Mouse (Mus musculus) MEL-GATA-1-ER (cell line): ENCODE measurements at regions not wholly inside any gene's neighbourhood (a gene's known extent, or its start where the extent isn't known, plus 50 kb on each side); places are given as distances from the start of the nearest gene placed in this dataset.
"Not testable (repeated sequence)": the region's sequence is repeated elsewhere in the genome, so short reads cannot be mapped to it uniquely, and the experiment has no call there.

Experiments used
- DNase-seq: peaks from one replicate; pipeline ENCODE4 v3.0.0-alpha.2; 2012; ENCODE audit warnings: low read depth; ENCODE audit errors: extremely low read depth

GRCm38 (mm10) chr4:7948020-7948419 lies 290.8 kb downstream of the Car8 start:
- no peak for DNase-seq

DNA sequence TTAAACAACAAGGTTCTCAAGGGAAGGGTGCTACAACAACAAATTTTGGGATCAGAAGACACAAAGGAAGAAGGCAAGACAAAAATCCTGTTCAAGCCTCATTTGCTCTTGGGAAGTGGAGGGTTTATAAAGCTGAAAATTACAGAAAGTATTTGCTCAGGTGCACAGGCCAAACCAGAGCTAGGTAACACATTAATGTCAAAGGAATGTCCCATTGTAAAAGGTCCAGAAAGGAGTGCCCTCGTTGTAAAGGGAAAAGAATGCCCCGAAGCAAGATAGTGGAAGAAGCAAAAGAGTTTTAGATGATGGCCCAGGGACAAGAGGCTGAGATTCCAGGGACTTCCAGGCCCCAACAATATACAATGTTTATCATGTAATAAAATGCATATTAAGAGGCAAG lies 317.3 kb downstream of the Car8 start:
- no peak for DNase-seq

DNA sequence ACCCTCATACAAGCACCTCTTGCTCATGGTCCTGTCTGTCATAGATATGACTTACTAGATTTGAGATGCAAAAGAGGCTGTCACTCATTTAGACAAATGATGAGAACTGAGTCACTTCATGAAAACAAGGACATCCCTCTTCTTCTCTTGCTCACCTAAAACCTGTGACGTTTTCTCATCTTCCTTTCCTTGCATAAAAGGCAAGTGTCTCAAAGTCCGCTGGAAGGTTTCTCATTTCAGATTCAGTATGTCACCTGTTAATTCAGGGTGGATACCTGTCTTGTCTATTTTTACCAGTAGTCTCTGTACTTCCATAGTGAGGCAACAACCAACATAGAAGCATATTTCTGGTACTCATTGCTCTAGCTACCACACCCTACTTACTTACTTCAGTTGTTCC lies 325.6 kb downstream of the Car8 start:
- no peak for DNase-seq

DNA sequence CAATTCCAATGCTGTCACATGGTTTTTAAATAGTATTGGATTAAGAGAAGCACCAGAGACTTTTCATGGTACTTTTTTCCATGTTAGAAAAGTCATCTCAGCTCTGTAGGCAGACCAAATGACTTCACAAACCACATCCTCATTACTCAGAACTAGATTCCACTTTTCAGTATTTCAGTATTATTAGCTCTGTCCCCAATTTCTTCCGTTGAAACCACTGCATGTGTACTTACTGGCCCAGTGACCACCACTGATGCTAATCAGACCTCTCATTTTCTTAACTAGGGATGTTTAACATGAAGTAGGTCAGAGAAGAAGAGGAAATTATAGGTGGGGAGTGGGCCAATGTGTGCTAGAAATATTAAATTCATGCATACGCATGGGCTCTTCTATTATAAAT lies 326.2 kb downstream of the Car8 start:
- no peak for DNase-seq

DNA sequence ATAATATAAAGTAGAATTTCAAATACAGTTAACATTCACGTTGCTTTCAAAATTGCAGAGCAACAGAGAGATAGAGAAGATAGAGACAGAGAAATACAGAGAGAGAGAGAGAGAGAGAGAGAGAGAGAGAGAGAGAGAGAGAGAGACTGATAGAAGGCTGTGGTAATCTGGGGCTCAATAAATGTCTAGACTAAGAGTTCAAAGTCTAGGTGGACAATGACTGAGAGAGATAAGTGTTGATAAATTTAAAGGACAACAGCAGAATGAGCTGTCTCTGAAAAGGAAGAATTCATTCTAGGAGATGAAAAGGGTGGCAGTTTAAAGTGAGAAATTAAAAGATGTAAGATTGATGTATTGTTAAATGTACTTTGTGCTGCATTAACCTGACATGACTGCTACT lies 335.7 kb downstream of the Car8 start:
- DNase-seq, result no peak

DNA sequence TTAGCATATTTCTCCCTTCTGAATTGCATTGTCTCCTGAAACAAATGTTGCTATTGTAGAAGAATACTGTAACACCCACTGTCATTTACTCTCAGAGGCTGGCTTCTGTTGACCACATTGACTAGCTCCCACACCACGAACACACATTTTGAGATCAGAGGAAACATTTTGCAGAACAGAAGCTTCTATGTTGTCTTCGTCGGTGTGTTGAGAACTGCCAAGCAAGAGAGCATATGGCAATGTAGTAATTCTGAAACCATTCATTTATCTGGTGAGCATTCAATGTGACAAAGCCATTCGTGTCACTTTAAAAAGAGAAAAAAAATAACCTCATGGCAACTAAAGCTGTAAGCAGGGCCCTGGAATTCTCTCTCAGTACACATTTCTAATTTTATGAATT lies 343.9 kb downstream of the Car8 start:
- DNase-seq, result no peak

GRCm38 (mm10) chr4:7891128-7891527 lies 347.7 kb downstream of the Car8 start:
- no peak for DNase-seq

GRCm38 (mm10) chr4:7854518-7854917 lies 384.3 kb downstream of the Car8 start:
- DNase-seq, result no peak

DNA sequence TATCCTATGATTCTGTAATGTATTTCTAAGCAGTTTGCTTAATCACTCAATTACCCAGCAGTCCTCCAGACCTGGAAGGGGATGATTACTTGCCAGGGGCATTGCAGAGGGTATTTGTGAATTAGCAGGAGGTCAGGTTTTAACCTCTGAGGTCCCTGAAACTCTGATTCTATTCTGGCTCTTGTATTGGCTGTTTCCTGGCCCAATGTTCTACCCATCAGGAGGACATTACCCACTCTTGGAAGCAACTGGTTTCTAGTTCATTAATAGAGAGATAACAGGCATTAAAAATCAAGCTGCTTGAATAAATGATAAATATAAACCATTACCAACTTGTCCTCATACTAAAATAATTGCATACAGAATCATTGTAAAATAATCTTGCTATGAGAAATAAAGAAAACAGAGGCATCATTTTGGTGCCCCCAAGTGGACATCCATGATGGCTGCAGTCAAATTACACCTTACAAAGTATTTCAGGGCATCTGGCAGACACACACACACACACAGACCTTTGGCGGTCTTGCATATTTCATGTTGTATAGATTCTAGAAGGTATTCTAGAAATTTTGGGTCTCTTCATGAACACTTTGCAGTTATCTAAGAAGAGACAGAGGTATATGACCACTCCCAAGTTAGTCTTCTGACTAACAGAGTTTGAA lies 385.6 kb downstream of the Car8 start:
- no peak for DNase-seq

- no peak for DNase-seq
These were observed 386.7 kb downstream of the Car8 start for GRCm38 (mm10) chr4:7852006-7852615.

DNA sequence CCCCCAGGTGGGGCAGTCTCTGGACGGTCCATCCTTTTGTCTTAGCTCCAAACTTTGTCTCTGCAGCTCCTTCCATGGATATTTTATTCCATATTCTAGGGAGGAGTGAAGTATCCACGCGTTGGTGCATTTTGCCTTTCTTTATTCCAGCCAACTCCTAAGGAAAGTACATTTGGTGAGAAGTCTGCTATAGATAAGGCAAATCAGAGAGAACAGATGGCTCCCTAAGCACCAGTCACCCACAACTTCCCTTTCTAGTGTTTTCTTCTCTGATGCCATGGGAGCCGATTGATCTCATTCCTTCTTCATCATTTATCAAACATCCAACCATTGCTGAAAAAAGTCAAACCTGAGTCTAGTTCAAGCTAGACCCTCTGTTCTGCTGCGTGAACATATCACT lies 391.4 kb downstream of the Car8 start:
- DNase-seq, result no peak

DNA sequence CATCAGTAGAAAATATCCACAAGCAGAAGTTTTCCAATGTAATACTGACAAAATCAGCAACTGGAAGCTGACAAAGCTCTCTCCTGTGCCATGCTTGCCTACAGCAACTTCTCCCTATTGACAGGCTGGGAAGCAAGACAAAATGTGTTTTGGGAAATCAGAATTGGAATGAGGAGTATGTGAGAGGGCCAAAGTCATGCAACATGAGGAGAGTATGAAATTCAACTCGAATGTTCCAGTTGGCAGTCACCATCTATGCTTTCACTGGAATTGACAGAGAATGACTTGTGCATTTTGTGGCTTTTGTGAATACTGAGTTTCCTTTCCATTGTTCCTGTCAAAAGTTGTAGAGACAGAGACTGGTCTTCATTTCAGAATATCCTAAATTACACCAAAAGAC lies 409.7 kb downstream of the Car8 start:
- DNase-seq, result no peak

DNA sequence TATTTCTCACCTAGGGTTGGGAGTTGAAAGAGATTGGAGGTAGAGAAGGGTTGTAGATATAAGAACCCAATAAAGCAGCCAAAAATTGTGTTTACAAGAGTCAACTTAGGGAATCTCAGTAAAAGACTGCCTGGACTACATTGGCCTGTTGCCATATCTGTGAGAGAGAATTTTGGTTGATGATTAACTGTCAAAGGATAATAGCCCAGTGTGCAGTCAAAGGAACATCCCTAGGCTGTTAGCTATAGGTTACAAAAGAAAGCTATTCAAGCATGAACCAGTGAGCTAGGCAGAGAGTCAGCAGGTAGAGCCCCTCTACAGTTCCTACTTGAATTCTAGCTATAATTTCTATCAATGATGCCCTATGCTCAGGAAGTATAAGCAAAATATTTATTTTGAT lies 419.0 kb downstream of the Car8 start:
- no peak for DNase-seq

DNA sequence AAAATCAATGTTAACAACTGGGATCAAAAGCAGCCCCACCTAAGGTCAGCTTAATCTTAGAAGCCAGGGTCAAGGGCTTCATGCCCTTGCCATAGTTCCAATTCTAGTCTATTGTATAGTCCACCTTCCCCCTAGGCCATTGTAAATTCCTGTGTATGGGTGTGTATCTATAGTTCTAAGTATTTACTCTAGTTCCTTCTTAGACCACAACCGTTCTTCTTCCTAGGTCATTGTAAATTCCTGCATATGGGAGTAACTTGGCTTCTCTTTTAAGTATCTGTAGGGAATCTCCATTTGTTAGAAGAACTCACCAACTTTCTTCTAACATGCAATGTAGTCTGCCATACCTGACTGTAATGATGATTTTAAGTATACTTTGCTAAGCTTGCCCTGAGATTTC lies 461.1 kb downstream of the Car8 start:
- DNase-seq, result not testable (repeated sequence)

DNA sequence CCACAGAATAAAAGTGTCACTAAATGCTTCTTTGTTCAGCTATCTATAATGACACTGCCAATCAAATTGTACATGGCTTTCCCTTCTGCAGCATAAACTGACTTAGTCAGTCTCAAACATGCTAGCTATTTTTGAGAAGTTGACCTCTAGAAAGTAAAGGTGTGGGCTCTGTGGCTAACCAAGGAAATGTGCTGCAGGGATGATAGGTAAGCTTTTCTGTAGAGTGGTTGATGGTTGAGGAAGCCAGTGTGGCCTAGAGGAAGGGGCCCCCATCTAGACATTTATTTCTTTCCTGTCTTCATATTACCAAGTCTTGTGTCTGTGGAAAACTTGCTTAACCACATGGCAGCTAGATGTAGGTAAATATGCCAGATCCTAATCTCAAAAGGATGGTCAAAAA lies 483.4 kb downstream of the Car8 start:
- DNase-seq, result no peak

GRCm38 (mm10) chr4:7753931-7754330 lies 484.9 kb downstream of the Car8 start:
- no peak for DNase-seq

DNA sequence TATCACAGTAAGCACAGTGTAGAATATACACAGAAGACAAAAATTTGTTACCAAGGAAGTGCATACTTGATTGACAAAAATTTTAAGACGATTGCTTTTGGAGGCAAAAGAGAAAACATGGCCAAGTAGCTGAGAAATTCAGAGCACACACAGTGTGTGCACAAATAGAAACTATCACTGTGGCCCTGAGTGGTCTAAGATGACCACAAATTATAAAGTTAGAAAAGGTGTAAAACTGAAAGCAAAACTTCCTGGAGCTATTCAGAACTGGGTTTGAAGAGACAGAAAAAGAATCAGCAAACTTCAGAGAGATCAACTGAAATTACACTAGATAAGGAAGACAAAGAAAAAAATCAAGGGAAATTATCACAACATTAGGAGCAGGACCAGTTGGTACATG lies 487.6 kb downstream of the Car8 start:
- no peak for DNase-seq

DNA sequence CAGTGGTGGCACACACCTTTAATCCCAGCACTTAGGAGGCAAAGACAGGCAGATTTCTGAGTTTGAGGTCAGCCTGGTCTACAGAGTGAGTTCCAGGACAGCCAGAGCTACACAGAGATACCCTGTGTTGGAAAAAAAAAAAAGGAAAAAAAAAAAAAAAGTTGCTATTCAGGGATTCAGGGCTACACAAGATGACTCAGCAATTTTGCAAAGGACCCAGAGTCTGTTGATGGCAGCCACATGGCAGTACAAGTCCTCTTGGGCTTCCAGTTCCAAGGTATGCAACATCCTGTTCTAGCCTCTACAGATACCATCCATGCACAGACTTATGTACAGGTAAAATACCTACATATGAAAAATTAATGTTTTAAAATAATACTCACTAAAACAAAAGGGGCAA lies 515.9 kb downstream of the Car8 start:
- DNase-seq, result no peak

DNA sequence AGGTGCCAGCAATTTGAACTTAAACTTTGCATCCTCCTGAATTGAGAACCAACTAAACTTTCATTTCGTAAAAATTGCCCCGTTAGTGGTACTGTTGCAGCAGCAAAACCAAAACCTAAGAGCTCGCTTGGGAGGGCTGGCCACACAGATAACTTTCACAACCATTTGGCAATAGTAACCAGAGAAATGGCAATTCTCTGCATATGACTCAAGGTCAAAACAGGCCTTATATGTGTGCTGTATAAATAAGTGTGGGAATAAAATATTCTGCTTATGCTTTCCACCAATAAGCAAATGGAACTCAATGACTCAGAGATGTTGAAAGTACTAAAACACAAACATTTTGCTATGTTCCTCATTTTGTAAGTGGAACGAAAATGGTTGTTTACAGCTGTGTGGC lies 550.3 kb downstream of the Car8 start:
- DNase-seq, result no peak

GRCm38 (mm10) chr4:7687231-7687630 lies 551.6 kb downstream of the Car8 start:
- no peak for DNase-seq

DNA sequence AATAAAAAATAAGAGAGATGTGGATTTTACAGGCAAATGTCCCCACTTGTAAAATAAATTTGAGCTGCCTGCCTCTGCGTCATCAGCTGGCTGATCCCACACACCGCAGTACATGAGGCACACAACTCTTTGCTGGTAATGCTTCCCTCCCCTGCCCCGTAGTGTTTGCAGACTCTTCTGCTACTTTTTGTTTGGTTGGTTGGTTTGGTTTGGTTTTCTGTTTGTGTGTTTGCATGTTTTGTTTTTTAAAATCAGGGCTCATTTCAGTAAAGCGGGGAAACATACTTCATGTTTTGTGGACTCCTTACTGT lies 568.1 kb downstream of the Car8 start:
- DNase-seq, result no peak

- DNase-seq, result no peak
These were observed 568.6 kb downstream of the Car8 start for GRCm38 (mm10) chr4:7669992-7670794.
